Mouse (Mus musculus) embryo, embryonic 11 days (tissue): ENCODE measurements around the gene Mrpl55.

ENCODE experiments used
- DNase-seq: peaks from one replicate; pipeline ENCODE4 v3.0.0-alpha.2; 2015

Mrpl55 gene

DNA sequence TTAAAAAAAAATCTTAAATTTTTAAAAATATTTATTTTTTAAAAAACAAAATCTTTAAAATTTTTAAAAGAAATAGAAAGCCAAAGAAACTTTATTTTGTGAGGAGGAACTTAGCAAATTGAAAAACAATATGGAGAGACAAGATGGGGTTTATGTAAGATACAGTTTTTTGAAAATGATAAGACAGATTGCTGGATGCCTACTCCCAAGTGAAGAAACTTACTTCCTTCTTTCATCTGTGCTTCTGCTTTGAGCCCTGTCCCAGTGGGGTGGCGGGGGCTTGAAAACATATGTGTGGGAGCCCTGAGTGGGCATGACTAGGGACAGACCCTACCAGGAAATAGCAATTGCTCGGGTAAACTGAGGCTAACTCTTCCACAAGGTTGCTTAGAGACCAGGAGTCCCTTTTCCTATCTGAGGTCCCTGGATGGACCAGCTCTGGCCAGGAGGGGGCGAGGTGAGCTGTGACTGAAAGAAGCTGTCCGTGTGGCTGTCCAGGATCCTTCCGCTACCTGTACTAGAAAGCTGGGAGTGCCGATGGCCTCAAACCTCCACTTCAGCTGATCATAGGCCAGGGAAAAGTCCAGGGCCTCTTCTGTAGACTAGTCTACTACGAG is 28.0 kb downstream of the Mrpl55 start:
- DNase-seq: peak; percentile 77

DNA sequence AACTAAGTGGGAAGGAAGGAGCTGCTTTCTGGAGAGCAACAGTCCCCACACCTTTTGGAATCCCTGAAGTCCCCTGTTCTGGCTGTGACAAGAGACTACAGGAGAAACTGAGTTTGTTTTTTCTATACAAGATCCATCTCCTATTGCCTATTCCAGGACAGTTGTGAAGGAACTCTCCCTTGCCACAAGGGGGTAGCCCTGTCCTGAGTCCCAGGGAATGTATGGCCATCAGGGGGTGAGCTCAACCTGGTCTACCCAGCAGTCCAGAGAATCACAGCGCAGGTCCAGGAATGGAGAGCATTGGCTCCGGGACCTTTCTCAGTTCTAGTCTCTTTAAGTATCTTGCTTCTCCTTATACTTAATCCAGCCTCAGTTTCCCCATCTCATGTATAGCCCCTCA is 30.5 kb downstream of the Mrpl55 start:
- DNase-seq: peak; percentile 20

DNA sequence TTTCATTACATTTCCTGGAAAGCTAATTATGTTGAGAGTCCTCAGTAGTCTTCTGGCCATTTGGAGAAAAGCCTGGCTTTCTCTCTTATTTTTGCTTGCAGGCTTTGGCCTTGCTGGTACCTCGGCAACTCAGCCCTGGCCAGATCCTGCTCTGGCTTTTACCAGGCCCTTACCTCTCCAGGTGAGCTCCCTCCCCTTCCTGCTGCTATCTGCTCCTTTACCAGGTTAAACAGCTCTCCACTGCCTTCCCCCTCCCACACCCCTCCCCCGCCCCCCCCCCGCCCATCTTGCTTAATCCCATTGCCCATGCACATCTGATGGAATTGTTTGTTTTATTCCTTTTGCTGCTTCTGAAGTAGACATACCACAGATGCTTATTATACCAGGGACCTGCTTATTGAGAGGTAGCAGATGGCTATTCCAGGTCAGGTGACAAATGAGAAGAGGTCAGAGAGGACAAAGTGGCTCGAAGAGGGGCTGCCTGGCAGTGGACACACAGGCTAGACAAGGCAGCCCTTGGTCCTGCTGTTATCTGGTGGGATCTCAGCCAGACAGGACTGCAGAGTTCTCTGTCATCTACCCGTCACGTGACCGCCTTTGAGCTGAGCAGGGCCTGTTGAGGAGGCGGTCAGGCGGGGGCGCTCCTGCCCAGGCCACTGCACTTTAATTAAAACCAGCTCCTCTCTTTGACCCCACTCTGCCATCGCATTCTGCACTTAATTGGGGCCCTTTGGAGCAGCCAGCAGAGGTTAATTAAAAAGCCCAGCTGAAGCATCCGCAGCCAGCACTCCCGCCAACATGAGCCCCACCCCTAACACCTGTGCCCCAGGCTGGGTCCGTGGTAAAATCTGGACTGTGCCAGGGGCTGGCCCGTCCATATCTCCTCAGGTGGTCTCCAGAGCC is 36.5 kb downstream of the Mrpl55 start:
- DNase-seq: peak; percentile 88

DNA sequence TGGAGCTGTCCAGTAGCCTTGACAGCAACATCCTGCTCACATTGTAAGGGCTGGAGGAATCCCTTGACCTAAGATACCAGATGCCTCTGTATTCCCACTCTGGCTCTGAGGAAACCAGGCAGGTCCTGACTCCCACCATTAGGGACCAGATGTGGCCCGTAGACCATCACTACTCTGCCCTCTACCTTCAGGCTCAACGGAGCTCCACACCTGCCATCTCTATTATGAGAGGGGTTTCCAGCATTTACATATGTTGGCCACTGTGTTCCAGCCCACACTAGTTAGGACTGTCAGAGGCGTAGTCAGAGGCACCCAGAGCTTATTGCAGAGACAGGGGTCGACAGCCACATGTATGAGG is 37.1 kb downstream of the Mrpl55 start:
- peak; percentile 5 for DNase-seq

DNA sequence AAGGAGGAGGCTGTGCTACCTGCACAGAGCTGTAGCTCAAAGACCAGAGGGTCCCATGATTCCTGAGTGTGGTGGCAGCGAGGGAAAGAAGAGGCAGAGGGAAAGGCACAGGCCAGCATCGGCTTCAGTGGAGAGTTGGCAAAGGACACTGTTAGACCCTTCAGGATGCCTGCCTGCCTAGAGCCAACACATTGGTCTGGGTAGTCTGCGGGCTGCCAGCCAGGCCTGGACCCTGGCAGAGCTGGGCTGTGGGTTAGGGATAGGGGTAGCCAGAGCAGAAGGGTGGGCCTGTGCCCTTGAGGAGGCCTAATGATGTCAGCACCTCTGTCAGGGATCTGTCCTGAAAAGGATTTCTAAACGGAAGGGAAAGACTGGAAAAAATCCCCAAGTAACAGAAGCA is 37.5 kb downstream of the Mrpl55 start:
- no peak for DNase-seq

DNA sequence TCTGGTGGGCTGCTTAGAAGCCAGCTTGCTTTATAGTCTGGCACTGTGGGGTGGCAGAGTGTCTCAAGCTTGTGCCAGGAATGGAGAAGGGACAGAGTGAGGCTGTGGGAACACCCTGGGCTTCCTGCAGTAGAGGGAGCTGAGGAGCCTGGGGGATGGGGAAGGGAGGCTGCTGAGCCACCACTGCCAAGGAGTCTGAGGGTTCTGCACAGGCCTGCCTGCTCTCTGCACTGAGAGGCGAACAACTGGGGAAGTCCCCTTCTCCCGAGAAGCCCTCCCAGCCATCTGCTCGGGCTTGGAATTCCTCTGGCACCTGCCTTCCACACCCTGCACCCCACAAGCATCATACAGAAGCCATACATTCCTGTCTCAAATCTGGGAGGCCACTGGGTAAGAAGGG is 39.6 kb downstream of the Mrpl55 start:
- no peak for DNase-seq

DNA sequence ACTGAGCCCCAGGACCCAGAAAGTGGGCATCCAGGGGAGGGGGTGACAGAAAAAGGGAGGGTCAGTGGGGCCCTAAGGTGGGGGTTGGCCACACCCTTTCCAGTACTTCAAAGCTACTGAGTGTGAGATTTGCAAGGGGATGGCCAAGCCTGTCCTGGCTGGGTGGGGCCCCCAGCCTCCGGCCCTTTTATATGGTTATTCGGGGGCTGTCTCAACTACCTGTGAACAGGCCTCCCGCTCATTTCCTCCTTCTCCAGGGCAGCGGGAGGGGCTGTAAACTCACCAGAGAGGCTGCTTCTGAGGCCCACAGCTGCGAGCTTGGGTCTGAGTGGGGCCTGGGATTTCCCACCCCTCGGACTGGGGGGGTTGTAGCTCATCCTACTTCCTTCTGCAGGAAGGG is 41.6 kb downstream of the Mrpl55 start:
- no peak for DNase-seq

DNA sequence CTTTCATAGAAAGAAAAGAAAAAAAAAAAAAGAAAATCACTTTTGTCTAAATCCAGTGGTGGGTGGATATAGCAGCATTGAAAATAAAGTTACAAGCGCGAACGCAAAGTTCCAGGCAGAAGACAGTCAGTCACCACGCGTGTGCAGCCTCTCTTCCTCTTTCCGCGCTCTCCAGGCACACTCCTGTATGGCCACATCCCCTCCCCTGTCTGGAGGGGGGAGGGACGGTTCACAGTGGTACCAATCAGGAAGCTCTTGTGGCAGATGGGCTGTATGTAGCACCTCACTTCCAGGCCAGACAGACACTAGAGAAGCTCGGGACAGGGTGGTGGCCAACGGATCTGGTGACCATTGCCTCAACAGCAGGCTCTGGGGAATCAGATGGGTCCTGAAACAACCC is 45.8 kb downstream of the Mrpl55 start:
- DNase-seq: no peak
